9 mouse cellular contexts compared by ENCODE assay signal in genomic region chr3:134630135-134630516, GRCm38 (mm10).
A peak's percentile ranks its signal among the peaks of the same experiment; 100 is the strongest.
DNase-seq lines count a peak whose midpoint lies in the region; ATAC-seq lines count a peak whose summit lies in the region.
"Had no signal": no experiment of that assay in that cellular context is flagged by ENCODE, and none has a peak within 500 bp of the region (broad histone marks: within the 10 kb centered on the region; RNA-seq: fewer than 3 reads in every experiment).

No protein-coding gene starts in this region.

- 0 out of 2 replicates have a peak, but pooled peaks cover 2% of the 10 kb centered on the region for H3K4me1 ChIP-seq in lung, embryonic 16.5 days (replicated peaks; ENCODE audit: control insufficient read depth, insufficient read depth, low read length)
- peaks cover 6% of the 10 kb centered on the region; the same call in 1 of the 2 replicates for H3K4me1 ChIP-seq in intestine, embryonic 14.5 days (replicated peaks; ENCODE audit: control insufficient read depth, insufficient read depth, low read length)
- H3K4me1 ChIP-seq in neural tube, embryonic 15.5 days, result peaks cover 4% of the 10 kb centered on the region; the same call in 1 of the 2 replicates

- DNase-seq in embryo, embryonic 10 days (ENCODE audit: low spot score), result peak; percentile 28
- DNase-seq in embryo, embryonic 10.5 days (ENCODE audit: low spot score), result no peak
- no peak for DNase-seq in lung, postnatal 14 days
- no peak for DNase-seq in intestine, embryonic 14.5 days (ENCODE audit: low spot score)
- DNase-seq in right cerebral cortex, postnatal 25 days, result no peak
- DNase-seq in layer of hippocampus, postnatal 36 days, result no peak

- no peak for ATAC-seq in lung, embryonic 16.5 days (ENCODE audit: low read depth)
- no peak for ATAC-seq in intestine, embryonic 14.5 days (replicated peaks; ENCODE audit: low FRiP score, low TSS enrichment, low read depth)
- ATAC-seq in neural tube, embryonic 15.5 days (ENCODE audit: low FRiP score), result peak; percentile 48; the same call in 1 of the 2 replicates

- peak overlapping the region; percentile 26; the same call in 1 of the 2 replicates for H3K9ac ChIP-seq in lung, embryonic 16.5 days (ENCODE audit: low read length)
- H3K9ac ChIP-seq in intestine, embryonic 14.5 days (ENCODE audit: low read length), result no peak overlapping the region
- no peak overlapping the region for H3K9ac ChIP-seq in neural tube, embryonic 15.5 days (replicated peaks)

- H3K4me2 ChIP-seq in lung, embryonic 16.5 days (ENCODE audit: low read depth, low read length), result peak overlapping the region; percentile 49
- peak overlapping the region; percentile 39 for H3K4me2 ChIP-seq in intestine, embryonic 14.5 days (ENCODE audit: low read length)
- peak overlapping the region; percentile 56 for H3K4me2 ChIP-seq in neural tube, embryonic 15.5 days

- no peak overlapping the region for H3K27ac ChIP-seq in lung, embryonic 16.5 days (ENCODE audit: low read length)
- H3K27ac ChIP-seq in intestine, embryonic 14.5 days (ENCODE audit: low read depth), result no peak overlapping the region
- H3K27ac ChIP-seq in neural tube, embryonic 15.5 days (replicated peaks), result no peak overlapping the region
- H3K27ac ChIP-seq: macrophage had no signal

- 34% methylated on average over 9 of the region's 9 CpGs for WGBS in lung, embryonic 16.5 days
- 48% methylated on average over 9 of the region's 9 CpGs for WGBS in intestine, embryonic 14.5 days
- WGBS in neural tube, embryonic 15.5 days, result 49% methylated on average over 9 of the region's 9 CpGs

- no peaks in the 10 kb centered on the region for H3K9me3 ChIP-seq in lung, embryonic 16.5 days (ENCODE audit: control insufficient read depth, low read length)
- H3K9me3 ChIP-seq in intestine, embryonic 14.5 days (ENCODE audit: control insufficient read depth, low read length), result no peaks in the 10 kb centered on the region
- no peaks in the 10 kb centered on the region for H3K9me3 ChIP-seq in neural tube, embryonic 15.5 days (replicated peaks)

- H3K27me3 ChIP-seq in lung, embryonic 16.5 days (ENCODE audit: control insufficient read depth, insufficient read depth, low read depth, low read length), result no peaks in the 10 kb centered on the region
- no peaks in the 10 kb centered on the region for H3K27me3 ChIP-seq in intestine, embryonic 14.5 days (replicated peaks; ENCODE audit: control insufficient read depth, insufficient read depth, low read length)
- H3K27me3 ChIP-seq in neural tube, embryonic 15.5 days (replicated peaks), result no peaks in the 10 kb centered on the region

- H3K36me3 ChIP-seq in lung, embryonic 16.5 days (ENCODE audit: control insufficient read depth, insufficient read depth, low read length), result no peaks in the 10 kb centered on the region
- no peaks in the 10 kb centered on the region for H3K36me3 ChIP-seq in intestine, embryonic 14.5 days (ENCODE audit: control insufficient read depth, insufficient read depth, low read length)
- H3K36me3 ChIP-seq in neural tube, embryonic 15.5 days, result no peaks in the 10 kb centered on the region

- peak overlapping the region; percentile 25 for H3K4me3 ChIP-seq in lung, embryonic 16.5 days (ENCODE audit: low read length)
- no peak overlapping the region for H3K4me3 ChIP-seq in intestine, embryonic 14.5 days (ENCODE audit: low read depth, low read length)
- H3K4me3 ChIP-seq in neural tube, embryonic 15.5 days (replicated peaks), result peak overlapping the region; percentile 27; the same call in 1 of the 2 replicates
